20 mouse cellular contexts compared by ENCODE assay signal in the genomic region with DNA sequence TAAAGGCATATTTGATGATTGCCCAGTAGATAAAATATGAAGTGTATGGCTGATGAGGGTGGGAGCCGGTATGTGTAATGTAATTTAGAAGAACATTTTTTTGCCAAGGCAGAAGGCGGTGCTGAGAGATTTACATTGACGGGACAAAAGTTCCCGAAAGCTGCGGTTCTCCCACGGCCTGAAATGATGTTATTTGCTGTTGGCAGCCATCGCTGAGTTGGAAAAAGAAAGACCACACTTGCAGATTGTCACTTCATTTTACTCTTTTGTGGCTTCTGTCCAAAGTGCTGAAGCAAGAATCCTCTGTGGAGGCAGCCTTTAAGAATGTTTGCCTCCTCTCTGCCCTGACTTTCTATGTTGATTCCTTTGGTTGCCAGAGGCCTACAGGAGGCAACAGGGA.
A peak's percentile ranks its signal among the peaks of the same experiment; 100 is the strongest.
DNase-seq lines count a peak whose midpoint lies in the region; ATAC-seq lines count a peak whose summit lies in the region.
"Had no signal": no experiment of that assay in that cellular context is flagged by ENCODE, and none has a peak within 500 bp of the region (broad histone marks: within the 10 kb centered on the region; RNA-seq: fewer than 3 reads in every experiment).

No protein-coding gene starts in this region.

- intact Hi-C loops in left cerebral cortex, postnatal 36 days (cut with DNase I): no loop called here

- DNase-seq in embryo, embryonic 11 days: peak; percentile 23
- DNase-seq in embryo, embryonic 10 days (ENCODE audit: low spot score): no peak
- DNase-seq in left cerebral cortex, postnatal 36 days (ENCODE audit: low spot score in 2 of 2): peak; percentile 35 to 36
- no peak for DNase-seq in left cerebral cortex, adult 11 months (ENCODE audit: low spot score)
- peak; percentile 23 to 28 for DNase-seq in right cerebral cortex, adult 2 months (ENCODE audit: low spot score in 2 of 2)
- no peak for DNase-seq in right cerebral cortex, postnatal 4 days
- DNase-seq: adrenal gland, adult 2 months; adrenal gland, postnatal 36 days; cerebellum, adult 8-10 months; cerebellum, postnatal 25 days; gastrocnemius, postnatal 10 days; heart, postnatal 14 days; kidney, postnatal 25 days; liver, embryonic 13.5 days; lung, adult 2 months; thymus, postnatal 4 days had no signal

- no peak for ATAC-seq in CD4-positive, CD25-positive, alpha-beta regulatory T cell, adult 4 months
- ATAC-seq: activated CD4-positive, CD25-positive, alpha-beta regulatory T cell, adult 4 months; forebrain, embryonic 13.5 days; intestine, embryonic 16.5 days had no signal

Comparison
In these comparisons a context has a peak if more than half of its experiments do, and no peak if none do; other contexts are left out.
1. DNase-seq: peak in embryo, embryonic 11 days (single experiment), left cerebral cortex, postnatal 36 days (2 of 2) and right cerebral cortex, adult 2 months (2 of 2); none in embryo, embryonic 10 days (single experiment), left cerebral cortex, adult 11 months (single experiment) and right cerebral cortex, postnatal 4 days (single experiment).